ENCODE assay signal across 8 mouse cellular contexts in genomic region chr12:71293960-71294942, GRCm38 (mm10). TPM values are rescaled to one million over a fixed set of nuclear protein-coding genes. Genes with fewer than 3 reads are reported as not detected.
A peak's percentile ranks its signal among the peaks of the same experiment; 100 is the strongest.
DNase-seq lines count a peak whose midpoint lies in the region; ATAC-seq lines count a peak whose summit lies in the region.

No protein-coding gene starts in this region.

- peak overlapping the region; percentile 12 for H3K4me3 ChIP-seq in forebrain, embryonic 15.5 days

- peak overlapping the region; percentile 25 for H3K4me2 ChIP-seq in forebrain, embryonic 15.5 days (replicated peaks)

- no peaks in the 10 kb centered on the region for H3K27me3 ChIP-seq in forebrain, embryonic 15.5 days

- H3K9me3 ChIP-seq in forebrain, embryonic 15.5 days, result no peaks in the 10 kb centered on the region

- H3K36me3 ChIP-seq in forebrain, embryonic 15.5 days, result no peaks in the 10 kb centered on the region

- 21% methylated on average over 22 of the region's 22 CpGs for WGBS in forebrain, embryonic 15.5 days

- peaks cover 27% of the 10 kb centered on the region for H3K4me1 ChIP-seq in forebrain, embryonic 15.5 days

- no peak overlapping the region for H3K9ac ChIP-seq in forebrain, embryonic 15.5 days (replicated peaks)

- peak; percentile 12 for DNase-seq in lung, postnatal 10 days
- no peak for DNase-seq in lung, postnatal 4 days
- peak; percentile 16 for DNase-seq in lung, postnatal 36 days
- peak; percentile 50 for DNase-seq in thymus, postnatal 14 days
- no peak for DNase-seq in layer of hippocampus, postnatal 14 days (ENCODE audit: low spot score in 2 of 2)
- DNase-seq in T-cell, adult 2 months (ENCODE audit: low spot score), result no peak
- DNase-seq in right cerebral cortex, postnatal 14 days, result no peak

- H3K27ac ChIP-seq in forebrain, embryonic 15.5 days (replicated peaks), result no peak overlapping the region

- ATAC-seq in forebrain, embryonic 15.5 days (replicated peaks), result 0 out of 2 replicates have a peak, but pooled peaks have one; percentile 48

RNA-seq across cellular contexts. Expression of gene Dact1, which starts 15.4 kb away (rescaled TPM):
- 38.7 and 42.1 TPM in 2 replicates for polyA plus RNA-seq in forebrain, embryonic 15.5 days (2015; fragmentation: Nextera tagmentation; extraction: Ambion mirVana)
- 10 to 100 TPM; 12.7 to 15.1 TPM for total RNA-seq in layer of hippocampus, postnatal 14 days (2021)

Comparison
In these comparisons a context has a peak if more than half of its experiments do, and no peak if none do; other contexts are left out.
1. DNase-seq: peak in lung, postnatal 10 days (single experiment), lung, postnatal 36 days (single experiment) and thymus, postnatal 14 days (single experiment); none in lung, postnatal 4 days (0 of 2), layer of hippocampus, postnatal 14 days (0 of 2), T-cell, adult 2 months (single experiment) and right cerebral cortex, postnatal 14 days (single experiment).